Mouse (Mus musculus): ENCODE measurements at regions not wholly inside any gene's neighbourhood (a gene's known extent, or its start where the extent isn't known, plus 50 kb on each side); places are given as distances from the start of the nearest gene placed in this dataset.

- DNase-seq (ENCODE audit: low spot score): peak; percentile 0
Measured at GRCm38 (mm10) chr6:79619991-79620390, 197.7 kb upstream of the Gm20594 start.

GRCm38 (mm10) chr6:79631683-79632082 is 186.0 kb upstream of the Gm20594 start:
- DNase-seq (ENCODE audit: low spot score): peak; percentile 2

GRCm38 (mm10) chr6:79651286-79651685 is 166.4 kb upstream of the Gm20594 start:
- no peak for DNase-seq (ENCODE audit: low spot score)
